Mouse (Mus musculus) layer of hippocampus, adult 9-11 months (tissue): Measurements from ENCODE around the gene Prm3.
"Not testable (repeated sequence)": the region's sequence is repeated elsewhere in the genome, so short reads cannot be mapped to it uniquely, and the experiment has no call there.

Experiments used
- DNase-seq: peaks from one replicate; pipeline ENCODE4 v3.0.0; 2022

Prm3 gene

GRCm38 (mm10) chr16:10790702-10791101 lies at the start of gene Prm3:
TSS of gene Prm3 (minus strand) at chr16:10790914.
- no peak for DNase-seq

GRCm38 (mm10) chr16:10840018-10840417 lies 49.3 kb upstream of the Prm3 start:
- no peak for DNase-seq

- no peak for DNase-seq
These were observed 48.0 kb upstream of the Prm3 start for GRCm38 (mm10) chr16:10838487-10839245.

GRCm38 (mm10) chr16:10837903-10838302 lies 47.2 kb upstream of the Prm3 start:
- DNase-seq = no peak

- DNase-seq = no peak
These were observed 46.5 kb upstream of the Prm3 start for GRCm38 (mm10) chr16:10837250-10837649.

GRCm38 (mm10) chr16:10836388-10836787 lies 45.7 kb upstream of the Prm3 start:
- no peak for DNase-seq

GRCm38 (mm10) chr16:10834911-10835587 lies 44.3 kb upstream of the Prm3 start, which contains the start of gene Rmi2:
TSS of gene Rmi2 (plus strand) at chr16:10835059.
- peak; percentile 74 for DNase-seq

GRCm38 (mm10) chr16:10834542-10834910 lies 43.8 kb upstream of the Prm3 start:
- no peak for DNase-seq

GRCm38 (mm10) chr16:10828461-10828805 lies 37.7 kb upstream of the Prm3 start:
- DNase-seq = no peak

GRCm38 (mm10) chr16:10827766-10828460 lies 37.2 kb upstream of the Prm3 start:
- no peak for DNase-seq

- DNase-seq = no peak
These were observed 36.6 kb upstream of the Prm3 start for GRCm38 (mm10) chr16:10827269-10827668.

- DNase-seq = no peak
These were observed 35.1 kb upstream of the Prm3 start for GRCm38 (mm10) chr16:10825840-10826239.

GRCm38 (mm10) chr16:10824536-10824935 lies 33.8 kb upstream of the Prm3 start:
- no peak for DNase-seq

- DNase-seq = no peak
These were observed 30.7 kb upstream of the Prm3 start for GRCm38 (mm10) chr16:10821387-10821786.

- DNase-seq = no peak
These were observed 29.3 kb upstream of the Prm3 start for GRCm38 (mm10) chr16:10819966-10820365.

GRCm38 (mm10) chr16:10818579-10819135 lies 27.9 kb upstream of the Prm3 start:
- no peak for DNase-seq

- DNase-seq = no peak
These were observed 24.1 kb upstream of the Prm3 start for GRCm38 (mm10) chr16:10814864-10815263.

- DNase-seq = no peak
These were observed 23.0 kb upstream of the Prm3 start for GRCm38 (mm10) chr16:10813726-10814125.

GRCm38 (mm10) chr16:10812865-10813371 lies 22.2 kb upstream of the Prm3 start, which contains the start of gene Gm11172:
TSS of gene Gm11172 (plus strand) at chr16:10812915.
- no peak for DNase-seq

GRCm38 (mm10) chr16:10810376-10810775 lies 19.7 kb upstream of the Prm3 start:
- DNase-seq = no peak

GRCm38 (mm10) chr16:10805789-10806527 lies 15.2 kb upstream of the Prm3 start, which contains the start of gene Prm1:
TSS of gene Prm1 (minus strand) at chr16:10805839.
- no peak for DNase-seq

GRCm38 (mm10) chr16:10802420-10802819 lies 11.7 kb upstream of the Prm3 start:
- DNase-seq = not testable (repeated sequence)
